Mouse (Mus musculus) thymus, adult 2 months (tissue): ENCODE measurements around the gene Fam227a. TPM values are rescaled to one million over a fixed set of nuclear protein-coding genes. Genes with fewer than 3 reads are reported as not detected.

ENCODE experiments used
- DNase-seq: peaks from one replicate; pipeline ENCODE4 v3.0.0; 2021
- H3K27ac ChIP-seq: fragments of 200-500 bp; 2 replicates; pipeline ENCODE4 v1.5.1; 2012; ENCODE audit warnings: low read length, control low read depth; ENCODE audit not compliant: control insufficient read depth, insufficient read depth
- H3K27me3 ChIP-seq: fragments of 200-500 bp; 2 replicates; pipeline ENCODE4 v1.6.1; 2012; ENCODE audit warnings: mild to moderate bottlenecking, low read length, moderate library complexity, mixed read lengths; ENCODE audit not compliant: control insufficient read depth, insufficient read depth
- H3K36me3 ChIP-seq: fragments of 200-500 bp; 2 replicates; pipeline ENCODE4 v1.6.1; 2012; ENCODE audit warnings: mild to moderate bottlenecking, low read length, moderate library complexity; ENCODE audit not compliant: control insufficient read depth, insufficient read depth
- H3K4me1 ChIP-seq: fragments of 200-500 bp; replicated peaks from 2 replicates; pipeline ENCODE4 v1.6.1; 2012; ENCODE audit warnings: low read length; ENCODE audit not compliant: control insufficient read depth, insufficient read depth
- H3K4me3 ChIP-seq: fragments of 200-500 bp; 2 replicates; pipeline ENCODE4 v1.5.1; 2012; ENCODE audit warnings: mild to moderate bottlenecking, low read length, control low read depth, moderate library complexity; ENCODE audit not compliant: control insufficient read depth, insufficient read depth
- CTCF ChIP-seq: fragments of 200-500 bp; IDR thresholded peaks from 2 replicates; pipeline ENCODE4 v1.5.1; 2012; ENCODE audit warnings: mild to moderate bottlenecking, control low read depth, low read length, moderate library complexity, borderline replicate concordance; ENCODE audit not compliant: control insufficient read depth, poor library complexity, insufficient read depth; ENCODE audit errors: extremely low read depth
- POLR2A ChIP-seq: fragments of 200-500 bp; IDR thresholded peaks from 2 replicates; pipeline ENCODE4 v1.6.1; 2012; ENCODE audit warnings: mild to moderate bottlenecking, low read length, control low read depth, moderate library complexity; ENCODE audit not compliant: control insufficient read depth, poor library complexity, insufficient read depth; ENCODE audit errors: extremely low read depth
- WGBS: fragments of 180-500 bp; shearing (Covaris S2); methylation state at CpG from one replicate; pipeline ENCODE4 v1.1.7; 2018; 5-methylcytosine and 5-hydroxymethylcytosine counted together
- polyA plus RNA-seq: library from polyadenylated mRNA; depleted of rRNA; stranded (reverse); fragments of >200 nt; gene quantifications from 2 replicates; pipeline ENCODE4 v1.2.3, GENCODE M21; 2012

The Fam227a gene
- polyA plus RNA-seq, 1 experiment: 1.0 TPM

DNA sequence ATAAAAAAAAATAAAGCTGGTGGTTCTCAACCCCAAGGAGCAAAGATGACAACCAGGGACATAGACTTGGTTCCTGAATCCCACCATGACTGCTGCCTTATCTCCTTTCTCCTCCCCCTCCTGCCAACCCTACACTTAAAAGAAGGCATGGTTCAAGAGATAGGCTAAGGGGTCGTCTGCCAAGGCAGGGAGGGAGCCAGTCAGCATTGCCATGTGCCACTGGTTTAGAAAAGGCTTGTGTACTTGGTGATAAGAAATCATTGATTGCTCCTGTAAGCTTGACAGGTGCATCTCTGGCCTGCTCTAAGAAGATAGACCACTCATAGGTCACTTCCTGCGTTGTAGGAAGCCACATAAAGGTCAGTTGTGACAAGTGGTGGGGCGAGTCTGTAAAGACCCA, 36.8 kb upstream of the Fam227a start:
- H3K4me3 ChIP-seq: no peak overlapping the region
- no peak for TF ChIP-seq CTCF
- TF ChIP-seq POLR2A: no peak
- no peaks in the 10 kb centered on the region for H3K27me3 ChIP-seq
- peaks cover 23% of the 10 kb centered on the region for H3K4me1 ChIP-seq
- no peak for DNase-seq
- WGBS: 84% methylated on average over 3 of the region's 3 CpGs
- H3K36me3 ChIP-seq: no peaks in the 10 kb centered on the region; the same call in 1 of the 2 replicates
- no peak overlapping the region for H3K27ac ChIP-seq

DNA sequence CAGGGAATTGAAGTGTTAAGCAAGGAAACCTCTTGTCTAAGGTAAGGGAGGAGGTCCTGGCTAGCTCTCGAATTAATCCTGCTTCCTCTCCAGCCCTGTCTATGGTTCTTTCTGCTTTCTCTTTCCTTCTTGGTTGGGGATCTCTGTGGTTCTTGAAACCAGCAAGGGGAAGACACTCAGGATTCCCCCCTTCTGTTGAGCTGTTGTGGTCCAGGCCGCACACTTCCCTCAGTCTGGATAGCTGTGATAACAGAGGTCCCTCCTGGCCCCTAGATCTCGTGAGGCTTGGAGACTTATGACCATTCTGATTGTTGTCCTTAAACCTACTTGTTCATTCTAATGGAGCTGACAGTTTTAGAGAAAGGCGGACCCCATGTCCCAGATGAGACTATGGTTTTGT, 35.8 kb upstream of the Fam227a start:
- 0 out of 2 replicates have a peak overlapping the region, but pooled peaks have one; percentile 38 for H3K4me3 ChIP-seq
- DNase-seq: no peak
- peaks cover 26% of the 10 kb centered on the region for H3K4me1 ChIP-seq
- H3K36me3 ChIP-seq: no peaks in the 10 kb centered on the region; the same call in 1 of the 2 replicates
- peak overlapping the region; percentile 84 for H3K27ac ChIP-seq
- TF ChIP-seq POLR2A: no peak
- 50% methylated on average over 4 of the region's 4 CpGs for WGBS
- H3K27me3 ChIP-seq: no peaks in the 10 kb centered on the region

DNA sequence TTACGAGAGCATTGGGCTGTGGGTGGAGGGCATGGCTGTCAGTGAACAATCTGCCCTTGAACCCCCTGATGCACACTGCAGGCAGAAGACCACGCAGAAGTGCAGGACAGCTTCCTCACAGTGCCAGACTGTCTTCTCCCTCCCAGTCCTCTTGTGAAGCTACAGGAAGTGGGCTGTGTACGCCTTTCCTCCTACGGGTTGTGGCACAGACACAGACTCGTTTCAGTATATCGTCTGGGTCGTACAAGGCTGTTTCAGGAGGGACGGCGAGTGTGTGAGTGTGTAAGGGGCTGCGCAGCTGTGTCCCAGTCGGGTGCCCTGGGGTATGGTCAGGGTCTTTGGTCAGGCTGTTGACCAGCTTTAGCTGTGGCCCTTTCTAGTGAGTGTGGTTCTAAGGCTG, 35.0 kb upstream of the Fam227a start:
- peak overlapping the region; percentile 84 for H3K27ac ChIP-seq
- no peaks in the 10 kb centered on the region for H3K27me3 ChIP-seq
- H3K4me1 ChIP-seq: peaks cover 26% of the 10 kb centered on the region
- peak; percentile 71 for DNase-seq
- WGBS: 2% methylated on average over 11 of the region's 11 CpGs
- no peak for TF ChIP-seq CTCF
- TF ChIP-seq POLR2A: peak; percentile 67
- H3K4me3 ChIP-seq: peak overlapping the region; percentile 38
- H3K36me3 ChIP-seq: no peaks in the 10 kb centered on the region; the same call in 1 of the 2 replicates

DNA sequence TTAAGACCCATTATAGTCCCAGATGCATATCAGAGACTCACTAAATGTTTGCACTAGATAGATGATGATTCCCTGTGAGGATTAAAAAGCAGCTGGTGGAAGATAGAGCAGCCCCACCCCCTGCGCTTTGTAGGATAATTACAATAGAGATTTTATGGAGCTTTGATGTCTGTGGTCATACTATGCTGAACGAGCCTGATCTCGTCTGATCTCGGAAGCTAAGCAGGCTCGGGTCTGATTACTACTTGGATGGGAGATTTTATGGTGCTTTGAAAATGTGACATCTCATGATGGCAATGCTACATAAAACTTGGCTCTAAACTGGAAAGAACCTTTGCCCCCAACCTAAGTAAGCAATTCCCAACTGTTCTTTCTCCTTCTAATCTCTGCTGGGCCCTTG, 33.6 kb upstream of the Fam227a start:
- Histone ChIP-seq H3K36me3 (no peaks in the 10 kb centered on the region; the same call in 1 of the 2 replicates), H3K27ac (no peak overlapping the region), H3K4me1 (peaks cover 26% of the 10 kb centered on the region), H3K4me3 (no peak overlapping the region), H3K27me3 (no peaks in the 10 kb centered on the region)
- 61% methylated on average over 5 of the region's 5 CpGs for WGBS
- no peak for DNase-seq
- TF ChIP-seq CTCF (no peak), POLR2A (no peak)

DNA sequence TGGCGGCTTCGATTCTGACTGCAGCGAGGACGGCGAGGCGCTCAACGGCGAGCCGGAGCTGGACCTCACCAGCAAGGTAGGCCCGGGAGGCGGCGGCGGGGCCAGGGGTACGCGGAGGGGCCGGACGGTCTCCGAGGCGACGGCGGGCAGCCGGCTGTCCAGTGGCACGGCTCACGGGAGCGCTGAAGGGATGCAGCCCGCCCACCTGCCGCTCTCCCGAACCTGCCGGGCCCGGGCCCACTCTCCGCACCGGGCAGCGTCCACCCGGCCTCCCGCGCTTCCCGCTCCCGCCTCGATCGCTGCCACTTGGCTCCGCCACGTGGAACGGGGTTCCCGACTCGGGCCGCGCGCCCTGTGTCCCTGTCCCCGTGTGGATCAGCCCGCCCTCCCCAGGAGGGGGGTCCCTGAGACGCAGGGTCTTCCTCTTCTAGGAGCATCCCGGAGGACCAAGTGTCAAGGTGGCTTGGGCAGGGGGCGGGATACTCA, 32.3 kb upstream of the Fam227a start:
- no peak overlapping the region for H3K27ac ChIP-seq
- no peaks in the 10 kb centered on the region; the same call in 1 of the 2 replicates for H3K36me3 ChIP-seq
- WGBS: under 1% methylated on average over 51 of the region's 53 CpGs
- TF ChIP-seq POLR2A (no peak), CTCF (no peak)
- peaks cover 33% of the 10 kb centered on the region for H3K4me1 ChIP-seq
- H3K4me3 ChIP-seq: peak overlapping the region; percentile 83
- H3K27me3 ChIP-seq: no peaks in the 10 kb centered on the region
- DNase-seq: no peak

DNA sequence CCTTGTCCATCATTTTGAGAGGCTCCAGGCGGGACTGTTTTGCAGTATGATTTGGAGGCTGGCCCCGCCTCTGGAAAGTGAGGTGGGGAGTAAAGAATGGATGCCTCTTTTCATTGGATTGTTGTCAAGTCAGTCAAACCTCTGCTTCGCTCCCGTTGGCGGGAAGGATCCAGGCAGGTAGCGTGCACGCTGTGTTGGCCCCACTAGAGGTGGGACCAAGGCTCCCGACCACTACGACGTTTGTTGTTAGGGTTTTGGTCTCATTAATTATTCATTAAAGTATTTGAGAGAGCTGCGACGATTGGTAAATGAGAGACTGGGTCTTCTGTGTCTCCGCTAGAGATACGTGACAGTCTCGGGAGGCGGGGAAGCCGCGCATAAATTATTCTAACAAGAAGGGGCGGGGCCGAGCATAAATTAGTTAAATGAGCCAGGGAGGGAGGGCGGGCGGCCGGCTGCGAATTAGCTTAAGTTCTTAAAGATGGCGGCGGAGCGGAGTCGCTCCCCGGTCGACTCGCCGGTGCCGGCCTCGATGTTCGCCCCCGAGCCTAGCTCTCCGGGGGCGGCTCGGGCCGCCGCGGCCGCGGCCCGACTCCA, 31.8 kb upstream of the Fam227a start, which contains the start of gene Gtpbp1:
Gene Gtpbp1 (plus strand): TSS at position 420 of the 597 bp plus-strand sequence.
- no peak within 1 kb of the TSS for H3K27ac ChIP-seq
- H3K4me1 ChIP-seq: peaks cover 33% of the 10 kb centered on the region
- no peak for TF ChIP-seq CTCF
- TF ChIP-seq POLR2A: peak; percentile 72; the same call in 1 of the 2 replicates
- peak; percentile 92 for DNase-seq
- under 1% methylated on average over 45 of the region's 45 CpGs for WGBS
- peak within 1 kb of the TSS; percentile 83 for H3K4me3 ChIP-seq
- no peaks in the 10 kb centered on the region for H3K27me3 ChIP-seq
- H3K36me3 ChIP-seq: no peaks in the 10 kb centered on the region

DNA sequence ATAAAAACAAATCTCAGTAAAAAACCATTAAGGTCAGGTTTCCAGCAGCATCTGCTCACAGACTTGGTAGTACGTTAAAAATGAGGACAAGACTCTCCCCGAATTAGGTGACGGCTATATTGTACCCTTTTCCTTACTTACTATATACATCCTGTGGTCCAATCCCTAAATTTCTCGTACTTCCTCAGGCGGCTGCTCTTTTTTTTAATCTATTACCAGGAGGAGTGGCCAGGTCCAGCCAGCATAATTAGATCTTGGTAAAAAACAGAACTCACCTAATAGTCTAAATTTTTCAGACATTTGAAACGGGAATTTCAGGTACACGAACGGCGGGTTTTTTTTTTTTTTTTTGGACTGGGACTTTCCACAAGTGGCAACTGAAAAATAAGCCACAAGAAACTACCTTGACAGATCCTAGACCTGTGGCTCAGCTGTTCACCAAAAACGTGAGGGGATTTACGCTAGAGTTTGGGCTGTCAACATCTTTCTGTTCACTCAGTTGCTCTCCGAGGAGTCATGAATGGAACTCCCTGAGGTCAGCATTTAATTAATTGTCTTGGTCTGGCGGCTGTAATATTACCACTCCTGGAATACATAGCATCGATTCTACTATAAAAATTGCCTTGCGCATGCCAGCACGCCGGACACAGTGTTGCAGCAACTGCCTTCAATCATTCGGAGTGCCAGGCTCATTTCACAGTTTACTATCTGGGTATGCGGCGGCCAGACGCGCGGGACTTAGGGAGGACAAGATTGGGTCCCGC, 31.1 kb upstream of the Fam227a start:
- WGBS: 12% methylated on average over 24 of the region's 24 CpGs
- Histone ChIP-seq H3K27me3 (no peaks in the 10 kb centered on the region), H3K4me1 (peaks cover 35% of the 10 kb centered on the region), H3K4me3 (peak overlapping the region; percentile 41), H3K36me3 (no peaks in the 10 kb centered on the region), H3K27ac (no peak overlapping the region)
- TF ChIP-seq POLR2A (no peak), CTCF (no peak)
- no peak for DNase-seq
